Mouse (Mus musculus) regulatory T cell (primary cell): Measurements from ENCODE around the gene Cntn1.

Experiments
- in situ Hi-C: fragments of 300-600 bp; cut with MboI, MseI; formaldehyde crosslinking; loops from one replicate; pipeline ENCODE4 v1.15.1; 2025; ENCODE audit warnings: high pct_unique_total_duplicates

Gene Cntn1

GRCm38 (mm10) chr15:92050996-92051352, at the start of gene Cntn1:
Gene Cntn1, plus strand, starts transcription at chr15:92051165.
- in situ Hi-C loops, result no loop called here

- in situ Hi-C loops, result no loop called here
Observed at GRCm38 (mm10) chr15:92001431-92001830, 49.5 kb upstream of the Cntn1 start.

GRCm38 (mm10) chr15:92012165-92013083, 38.5 kb upstream of the Cntn1 start:
- in situ Hi-C loops, result no loop called here

- in situ Hi-C loops, result no loop called here
Observed at GRCm38 (mm10) chr15:92034111-92034510, 16.9 kb upstream of the Cntn1 start.

- in situ Hi-C loops, result no loop called here
Observed at GRCm38 (mm10) chr15:92042538-92042937, 8.4 kb upstream of the Cntn1 start.

- in situ Hi-C loops, result no loop called here
Observed at GRCm38 (mm10) chr15:92046042-92046441, 4.9 kb upstream of the Cntn1 start.

- in situ Hi-C loops, result no loop called here
Observed at GRCm38 (mm10) chr15:92048031-92048430, 2.9 kb upstream of the Cntn1 start.

- in situ Hi-C loops, result no loop called here
Observed at GRCm38 (mm10) chr15:92048531-92048930, 2.4 kb upstream of the Cntn1 start.

- in situ Hi-C loops, result no loop called here
Observed at GRCm38 (mm10) chr15:92051353-92052132, 578 bp downstream of the Cntn1 start.

GRCm38 (mm10) chr15:92052133-92052463, 1.1 kb downstream of the Cntn1 start:
- in situ Hi-C loops, result no loop called here

- in situ Hi-C loops, result no loop called here
Observed at GRCm38 (mm10) chr15:92057553-92057952, 6.6 kb downstream of the Cntn1 start.

- in situ Hi-C loops, result no loop called here
Observed at GRCm38 (mm10) chr15:92060986-92061385, 10.0 kb downstream of the Cntn1 start.

GRCm38 (mm10) chr15:92079416-92079815, 28.5 kb downstream of the Cntn1 start:
- in situ Hi-C loops, result no loop called here

- in situ Hi-C loops, result no loop called here
Observed at GRCm38 (mm10) chr15:92085876-92086275, 34.9 kb downstream of the Cntn1 start.

GRCm38 (mm10) chr15:92087691-92088286, 36.8 kb downstream of the Cntn1 start:
- in situ Hi-C loops, result no loop called here

- in situ Hi-C loops, result no loop called here
Observed at GRCm38 (mm10) chr15:92090787-92091186, 39.8 kb downstream of the Cntn1 start.

- in situ Hi-C loops, result no loop called here
Observed at GRCm38 (mm10) chr15:92092041-92092440, 41.1 kb downstream of the Cntn1 start.

GRCm38 (mm10) chr15:92099410-92100174, 48.6 kb downstream of the Cntn1 start:
- in situ Hi-C loops, result no loop called here

- in situ Hi-C loops, result no loop called here
Observed at GRCm38 (mm10) chr15:92101956-92102355, 51.0 kb downstream of the Cntn1 start.

- in situ Hi-C loops, result no loop called here
Observed at GRCm38 (mm10) chr15:92112455-92112854, 61.5 kb downstream of the Cntn1 start.

- in situ Hi-C loops, result no loop called here
Observed at GRCm38 (mm10) chr15:92132936-92133335, 82.0 kb downstream of the Cntn1 start.

GRCm38 (mm10) chr15:92134254-92134653, 83.3 kb downstream of the Cntn1 start:
- in situ Hi-C loops, result no loop called here
